Mouse (Mus musculus): Measurements from ENCODE around the gene Gsto2.

Gsto2 gene

GRCm38 (mm10) chr19:47891562-47892312 lies 26.4 kb downstream of the Gsto2 start:
- no peak for DNase-seq (ENCODE audit: low spot score)

- DNase-seq (ENCODE audit: low spot score), result no peak
Measured at GRCm38 (mm10) chr19:47893092-47893491, 27.8 kb downstream of the Gsto2 start.

GRCm38 (mm10) chr19:47898472-47899079 lies 33.2 kb downstream of the Gsto2 start:
- no peak for DNase-seq (ENCODE audit: low spot score)

- DNase-seq (ENCODE audit: low spot score), result no peak
Measured at GRCm38 (mm10) chr19:47900012-47900411, 34.7 kb downstream of the Gsto2 start.

- DNase-seq (ENCODE audit: low spot score), result no peak
Measured at GRCm38 (mm10) chr19:47900558-47900957, 35.2 kb downstream of the Gsto2 start.

GRCm38 (mm10) chr19:47902316-47903201 lies 37.2 kb downstream of the Gsto2 start:
- no peak for DNase-seq (ENCODE audit: low spot score)

- no peak for DNase-seq (ENCODE audit: low spot score)
Measured at GRCm38 (mm10) chr19:47903679-47904078, 38.3 kb downstream of the Gsto2 start.

- DNase-seq (ENCODE audit: low spot score), result no peak
Measured at GRCm38 (mm10) chr19:47905081-47905480, 39.7 kb downstream of the Gsto2 start.

GRCm38 (mm10) chr19:47905603-47906002 lies 40.3 kb downstream of the Gsto2 start:
- DNase-seq (ENCODE audit: low spot score), result no peak

GRCm38 (mm10) chr19:47907596-47907995 lies 42.3 kb downstream of the Gsto2 start:
- DNase-seq (ENCODE audit: low spot score), result no peak

GRCm38 (mm10) chr19:47908961-47909371 lies 43.6 kb downstream of the Gsto2 start:
- no peak for DNase-seq (ENCODE audit: low spot score)

GRCm38 (mm10) chr19:47909387-47910116 lies 44.2 kb downstream of the Gsto2 start:
- DNase-seq (ENCODE audit: low spot score), result no peak

- no peak for DNase-seq (ENCODE audit: low spot score)
Measured at GRCm38 (mm10) chr19:47910117-47910618, 44.8 kb downstream of the Gsto2 start.

- no peak for DNase-seq (ENCODE audit: low spot score)
Measured at GRCm38 (mm10) chr19:47910751-47911150, 45.4 kb downstream of the Gsto2 start.

- no peak for DNase-seq (ENCODE audit: low spot score)
Measured at GRCm38 (mm10) chr19:47913344-47913743, 48.0 kb downstream of the Gsto2 start.

- DNase-seq (ENCODE audit: low spot score), result no peak
Measured at GRCm38 (mm10) chr19:47914191-47914590, 48.9 kb downstream of the Gsto2 start.

- DNase-seq (ENCODE audit: low spot score), result no peak
Measured at GRCm38 (mm10) chr19:47915251-47915650, 49.9 kb downstream of the Gsto2 start.

- no peak for DNase-seq (ENCODE audit: low spot score)
Measured at GRCm38 (mm10) chr19:47917396-47917795, 52.1 kb downstream of the Gsto2 start.

GRCm38 (mm10) chr19:47918016-47918415 lies 52.7 kb downstream of the Gsto2 start:
- no peak for DNase-seq (ENCODE audit: low spot score)

- DNase-seq (ENCODE audit: low spot score), result peak; percentile 60
Measured at GRCm38 (mm10) chr19:47918455-47919101, 53.2 kb downstream of the Gsto2 start.

Data from lung, postnatal 25 days (tissue).